Mouse (Mus musculus) ovary, postnatal 10 days (tissue): ENCODE data around the gene Syce1l.

ENCODE experiments used
- DNase-seq: peaks from one replicate; pipeline ENCODE4 v3.0.0; 2022; ENCODE audit warnings: low spot score

Gene Syce1l

GRCm38 (mm10) chr8:113673300-113673699, 30.3 kb downstream of the Syce1l start:
- no peak for DNase-seq

DNA sequence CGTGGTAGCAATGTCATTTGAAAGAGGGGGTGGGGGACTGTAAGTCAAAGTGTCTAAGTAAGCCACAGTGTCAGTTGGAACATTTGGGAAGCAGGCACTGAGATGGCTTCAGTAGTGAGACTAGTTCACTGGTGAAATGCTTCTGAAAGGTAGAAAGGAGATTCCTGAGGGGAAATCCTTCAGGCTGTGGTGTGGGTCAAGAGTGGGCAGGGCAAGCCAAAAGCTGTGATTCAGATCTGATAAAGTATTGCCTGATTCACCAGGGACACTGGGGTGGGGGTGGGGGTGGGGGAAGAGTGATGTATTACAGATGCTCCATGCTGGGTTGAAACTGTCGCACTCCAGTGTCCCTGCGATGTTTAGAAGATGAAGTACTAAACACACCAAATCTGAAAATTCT, 31.6 kb downstream of the Syce1l start:
- DNase-seq, result no peak

DNA sequence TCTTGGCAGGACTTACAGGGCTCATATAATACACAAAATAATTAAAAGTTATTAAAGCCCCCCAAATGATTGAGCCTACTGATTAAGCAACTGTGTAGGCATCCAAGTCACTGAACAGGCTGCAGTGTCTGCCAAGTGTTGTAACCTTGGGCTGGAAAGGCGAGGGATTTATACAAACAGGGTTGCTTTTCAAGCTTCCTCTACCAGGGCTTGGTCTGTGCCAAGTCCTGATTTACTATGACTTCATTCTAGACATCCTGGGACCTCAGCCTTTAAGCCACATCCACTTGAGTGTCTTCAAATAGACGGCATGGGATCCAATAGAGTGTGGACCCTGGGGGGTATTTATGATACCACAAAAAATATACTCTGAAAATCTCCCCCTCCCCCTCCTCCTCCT, 32.3 kb downstream of the Syce1l start:
- DNase-seq, result no peak

GRCm38 (mm10) chr8:113676811-113677210, 33.8 kb downstream of the Syce1l start:
- no peak for DNase-seq

GRCm38 (mm10) chr8:113679361-113679760, 36.3 kb downstream of the Syce1l start:
- no peak for DNase-seq

DNA sequence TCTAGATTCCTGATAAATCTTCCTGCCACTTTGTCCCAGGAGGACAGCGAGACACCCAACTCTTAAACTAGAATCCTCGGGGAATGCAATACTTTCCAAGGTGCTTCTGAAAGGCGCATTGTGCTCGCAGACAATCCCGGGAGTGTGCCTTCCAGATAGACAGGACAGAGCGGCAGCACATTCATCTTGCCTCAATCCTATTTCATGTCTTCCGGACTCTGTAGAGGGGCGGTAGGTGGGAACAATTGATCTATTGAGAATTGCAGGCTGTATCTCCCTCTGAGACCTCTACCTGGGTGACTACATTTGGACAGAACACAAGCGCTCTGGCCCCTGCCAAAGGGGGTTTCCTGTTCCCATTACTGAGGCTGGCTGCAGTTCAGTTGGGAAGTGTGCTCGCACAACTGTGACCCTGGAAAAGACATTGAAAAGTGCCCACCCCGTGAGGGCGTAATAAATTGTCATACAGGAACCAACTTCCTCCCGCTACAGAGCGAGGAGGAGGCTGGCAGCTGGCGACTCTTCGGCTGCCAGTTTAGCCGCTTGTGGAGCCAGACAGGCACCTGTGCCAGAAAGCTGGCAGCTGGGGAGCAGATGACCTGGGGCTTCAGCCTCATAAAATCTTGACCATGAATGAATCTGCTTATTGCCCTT, 45.0 kb downstream of the Syce1l start:
- no peak for DNase-seq

GRCm38 (mm10) chr8:113688543-113688915, 45.5 kb downstream of the Syce1l start:
- DNase-seq, result no peak

DNA sequence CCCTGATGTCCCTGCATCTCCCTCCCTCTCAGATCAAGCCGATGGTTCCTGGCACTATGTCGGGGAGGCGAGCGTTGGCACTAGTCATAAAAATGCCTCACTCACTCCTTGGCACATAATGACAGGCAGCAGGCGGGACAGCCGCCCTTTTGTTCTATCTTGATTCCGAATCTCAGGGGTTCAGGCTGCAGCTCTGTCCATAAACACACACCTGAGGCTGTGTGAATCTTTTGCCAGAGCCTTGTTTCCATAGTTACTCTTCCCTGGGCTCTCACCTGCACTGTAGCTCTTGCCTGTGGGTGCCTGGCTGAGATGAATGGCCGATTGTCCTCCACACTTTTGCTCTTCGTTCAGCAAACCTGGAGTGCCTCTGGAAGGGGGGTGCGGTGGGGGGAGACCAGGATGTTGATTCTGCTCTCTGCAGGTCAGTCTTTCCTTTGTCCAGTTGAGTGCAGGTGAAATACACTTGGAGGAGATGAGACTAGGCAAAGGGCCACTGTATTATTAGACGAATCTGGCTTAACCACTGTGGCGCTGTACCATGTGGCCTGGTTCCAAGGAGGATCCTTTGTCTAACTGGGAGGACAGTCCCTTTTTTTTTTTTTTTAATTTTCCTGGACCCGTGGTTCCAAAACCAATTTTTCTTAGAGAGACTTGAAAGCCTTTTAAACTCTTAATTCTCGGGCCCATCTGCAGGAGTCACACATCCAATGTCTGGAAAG, 48.8 kb downstream of the Syce1l start:
- DNase-seq, result no peak

GRCm38 (mm10) chr8:113704968-113705367, 62.0 kb downstream of the Syce1l start:
- no peak for DNase-seq
